Mouse (Mus musculus) cortical plate, adult 2 months (tissue): ENCODE measurements at regions not wholly inside any gene's neighbourhood (a gene's known extent, or its start where the extent isn't known, plus 50 kb on each side); places are given as distances from the start of the nearest gene placed in this dataset.

Experiments
- H3K27ac ChIP-seq: fragments of 200-500 bp; 2 replicates; pipeline ENCODE4 v1.5.1; 2012; ENCODE audit warnings: low read length, control low read depth, inconsistent platforms; ENCODE audit not compliant: insufficient read depth
- H3K4me1 ChIP-seq: fragments of 200-500 bp; 2 replicates; pipeline ENCODE4 v1.6.1; 2011; ENCODE audit warnings: low read length; ENCODE audit not compliant: control insufficient read depth, insufficient read depth
- H3K4me3 ChIP-seq: fragments of 200-500 bp; 2 replicates; pipeline ENCODE4 v1.5.1; 2011; ENCODE audit warnings: mild to moderate bottlenecking, low read length, control low read depth; ENCODE audit not compliant: insufficient read depth
- CTCF ChIP-seq: fragments of 200-500 bp; IDR thresholded peaks from 2 replicates; pipeline ENCODE4 v1.5.1; 2011; ENCODE audit warnings: mild to moderate bottlenecking, control low read depth, low read length; ENCODE audit not compliant: insufficient read depth; ENCODE audit errors: extremely low read depth
- POLR2A ChIP-seq: fragments of 200-500 bp; IDR thresholded peaks from 2 replicates; pipeline ENCODE4 v1.6.1; 2011; ENCODE audit warnings: mild to moderate bottlenecking, low read length, control low read depth; ENCODE audit not compliant: insufficient read depth; ENCODE audit errors: extremely low read depth

DNA sequence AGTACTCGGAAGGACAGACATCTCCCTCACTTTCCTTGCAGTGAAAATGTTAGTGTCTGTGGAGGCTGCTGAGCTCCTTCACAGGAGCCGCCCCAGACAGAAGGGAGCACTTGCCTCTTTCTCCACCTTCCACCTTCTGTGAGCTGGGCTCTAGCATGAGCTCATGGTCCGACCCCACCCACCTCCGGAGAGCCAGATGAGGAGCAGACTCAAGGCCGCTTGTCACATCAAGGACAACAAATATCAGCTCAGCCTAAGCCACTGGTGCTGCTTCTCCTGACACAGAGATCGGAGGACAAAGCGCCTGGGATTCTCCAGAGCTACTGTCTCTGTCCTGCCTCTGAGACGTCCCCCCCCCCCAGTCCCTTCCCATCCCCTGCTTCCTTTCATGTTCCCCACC, 146.9 kb upstream of the Lhx5 start:
- H3K27ac ChIP-seq, result no peak overlapping the region
- TF ChIP-seq POLR2A, result no peak
- TF ChIP-seq CTCF, result no peak
- H3K4me3 ChIP-seq, result no peak overlapping the region
- no peaks in the 10 kb centered on the region for H3K4me1 ChIP-seq

DNA sequence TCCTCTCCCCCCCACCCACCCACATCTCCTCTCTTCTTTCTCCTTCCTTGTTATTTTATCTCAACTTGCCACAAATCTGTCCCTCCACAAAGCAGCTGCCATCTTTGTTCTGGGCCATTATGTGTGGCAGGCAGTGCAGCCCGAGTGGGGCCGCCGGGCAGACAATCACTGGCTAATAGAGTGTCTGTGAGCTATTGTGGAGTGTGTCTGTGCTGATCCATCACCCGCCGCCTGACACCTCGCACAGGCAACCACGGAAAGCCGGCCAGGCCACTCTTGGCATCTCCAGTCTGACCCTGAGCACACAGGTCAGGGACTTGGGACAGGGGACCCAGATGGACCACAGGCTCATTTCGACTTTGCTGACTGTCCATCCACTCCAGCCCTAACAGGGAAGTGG, 146.5 kb upstream of the Lhx5 start:
- no peaks in the 10 kb centered on the region for H3K4me1 ChIP-seq
- no peak overlapping the region for H3K4me3 ChIP-seq
- TF ChIP-seq CTCF, result no peak
- TF ChIP-seq POLR2A, result no peak
- H3K27ac ChIP-seq, result no peak overlapping the region

DNA sequence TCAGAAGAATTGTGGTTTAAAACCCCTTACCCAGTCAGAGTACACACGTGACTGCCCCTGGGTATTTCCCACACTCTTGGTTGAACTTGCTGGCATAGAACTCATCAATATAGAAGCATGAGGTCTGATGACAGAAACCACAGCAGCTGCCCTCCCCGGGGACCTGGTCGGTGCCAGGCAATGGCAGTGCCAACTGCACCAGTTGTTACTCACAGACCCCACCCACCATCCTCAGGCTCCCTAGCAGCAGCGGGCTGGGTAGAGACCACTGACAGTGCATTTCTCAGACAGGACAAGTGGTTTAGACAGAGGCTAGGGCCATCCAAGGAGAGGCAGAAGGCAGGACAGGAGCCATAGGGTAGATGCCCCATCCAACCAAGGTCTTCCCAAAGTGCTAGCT, 144.7 kb upstream of the Lhx5 start:
- no peak for TF ChIP-seq CTCF
- no peak for TF ChIP-seq POLR2A
- no peak overlapping the region for H3K27ac ChIP-seq
- no peak overlapping the region for H3K4me3 ChIP-seq
- H3K4me1 ChIP-seq, result no peaks in the 10 kb centered on the region

DNA sequence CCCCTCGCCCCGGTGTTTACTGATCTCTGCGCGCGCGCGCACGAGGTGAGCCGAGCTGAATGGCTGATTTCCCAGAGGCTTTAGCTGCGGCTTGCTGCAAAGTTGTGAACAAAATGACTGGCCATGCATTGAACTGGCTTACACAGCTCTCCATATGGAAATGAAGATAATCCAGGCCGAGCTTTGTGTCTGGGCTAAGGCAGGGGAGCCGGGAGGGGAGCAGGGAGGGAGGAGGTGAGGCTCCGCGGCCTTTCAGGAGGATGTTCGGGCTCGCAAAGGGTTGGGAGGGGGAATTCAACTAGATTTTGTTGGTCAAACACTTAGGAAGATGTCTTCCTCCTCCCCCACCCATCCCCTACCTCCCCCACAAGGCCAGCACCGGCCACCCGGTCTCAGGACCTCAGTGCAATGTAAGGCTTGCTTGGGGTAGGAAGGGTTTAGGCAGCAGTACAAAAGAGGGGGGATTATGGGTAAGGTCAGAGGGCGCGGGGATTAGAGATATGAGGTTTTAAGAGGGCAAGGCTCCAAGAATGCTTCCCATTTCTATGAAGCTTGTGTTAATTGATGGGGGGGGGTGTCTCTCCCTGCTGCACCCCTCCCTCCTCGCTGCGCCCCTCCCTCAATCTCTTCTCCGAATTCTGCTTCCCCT, 143.3 kb upstream of the Lhx5 start:
- no peaks in the 10 kb centered on the region for H3K4me1 ChIP-seq
- TF ChIP-seq CTCF, result no peak
- H3K4me3 ChIP-seq, result no peak overlapping the region
- H3K27ac ChIP-seq, result no peak overlapping the region

DNA sequence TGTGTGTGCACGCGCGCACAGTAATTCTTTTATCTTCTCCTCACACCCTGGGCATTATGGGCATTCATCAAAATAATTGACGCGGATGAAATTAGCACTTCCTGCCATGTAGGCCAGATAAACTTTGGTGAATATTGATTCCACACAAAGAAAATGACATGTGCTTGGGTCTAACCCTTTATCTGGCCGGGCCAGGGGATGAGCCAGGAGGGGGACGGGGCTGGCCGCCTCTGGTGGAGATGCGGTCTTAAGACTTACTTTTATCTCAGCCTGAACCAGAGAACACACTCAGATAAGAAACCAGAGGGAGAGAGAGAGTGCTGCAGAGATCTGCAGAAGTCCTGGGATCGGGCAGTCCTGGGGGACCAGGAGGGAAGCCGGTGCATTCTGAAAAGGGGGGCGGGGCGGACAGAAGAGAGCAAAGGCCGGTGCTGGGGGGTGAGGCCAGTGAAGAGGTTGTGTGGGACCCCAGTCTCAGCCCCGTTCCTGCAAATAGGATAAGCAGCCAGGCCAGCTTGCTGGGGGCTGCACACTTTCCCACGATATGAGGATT, 136.9 kb upstream of the Lhx5 start:
- no peak overlapping the region for H3K27ac ChIP-seq

DNA sequence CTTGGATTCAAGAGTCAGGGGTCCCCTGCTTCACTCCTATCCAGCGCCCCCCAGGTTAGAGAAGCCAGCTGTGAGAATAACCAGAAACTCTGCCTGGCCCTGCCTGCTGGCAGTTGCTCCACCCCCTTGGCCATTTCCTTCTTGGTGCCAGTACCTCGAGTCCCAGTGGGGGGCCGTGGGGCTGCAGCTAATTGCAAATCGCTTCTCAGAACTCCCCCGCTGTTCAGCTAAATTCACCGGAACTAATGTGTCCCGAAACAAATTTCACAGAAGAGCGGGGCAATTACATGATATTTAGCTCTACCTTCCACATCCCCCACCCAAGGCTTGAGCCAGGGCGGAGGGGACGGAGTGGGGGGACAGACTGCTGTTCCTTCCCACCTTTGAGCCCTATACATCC, 134.3 kb upstream of the Lhx5 start:
- 0 out of 2 replicates have a peak, but pooled peaks cover 1% of the 10 kb centered on the region for H3K4me1 ChIP-seq
- H3K4me3 ChIP-seq, result no peak overlapping the region
- no peak for TF ChIP-seq CTCF
- no peak for TF ChIP-seq POLR2A
- no peak overlapping the region for H3K27ac ChIP-seq

More for the DNA sequence above, 136.9 kb upstream of the Lhx5 start:
- H3K4me3 ChIP-seq, result no peak overlapping the region
- H3K4me1 ChIP-seq, result no peaks in the 10 kb centered on the region
- TF ChIP-seq CTCF (no peak), POLR2A (no peak)

DNA sequence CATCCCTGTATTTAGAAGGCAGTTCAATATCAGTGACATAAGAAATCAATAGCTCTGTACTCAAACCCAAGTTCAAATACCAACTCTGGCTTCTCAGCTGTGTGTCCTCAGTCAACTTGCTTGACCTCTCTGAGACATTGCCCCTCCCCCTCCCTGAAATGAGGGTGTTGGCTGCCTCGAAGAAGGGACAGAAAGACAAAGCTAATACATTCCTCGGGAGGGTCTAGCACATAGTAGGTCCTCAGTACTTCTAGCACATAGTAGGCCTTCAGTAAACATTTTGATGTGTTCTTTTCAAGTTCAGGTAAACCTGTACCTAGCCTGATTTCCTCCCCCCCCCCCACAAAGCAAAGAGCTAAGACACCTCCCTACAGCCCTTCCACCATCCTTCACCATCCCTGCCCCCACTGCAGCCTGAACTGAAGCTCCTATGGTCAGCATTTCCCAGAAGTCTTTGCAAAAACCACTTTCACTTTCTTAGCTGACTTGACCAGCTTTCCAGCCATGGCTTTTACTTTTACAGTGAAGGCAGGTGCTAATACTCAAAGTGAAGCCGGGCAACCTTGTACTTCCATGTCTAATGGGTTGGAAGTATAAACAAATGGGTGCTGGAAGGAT, 133.7 kb upstream of the Lhx5 start:
- Histone ChIP-seq H3K27ac (no peak overlapping the region), H3K4me3 (no peak overlapping the region), H3K4me1 (0 out of 2 replicates have a peak, but pooled peaks cover 1% of the 10 kb centered on the region)
- TF ChIP-seq POLR2A (no peak), CTCF (no peak)

DNA sequence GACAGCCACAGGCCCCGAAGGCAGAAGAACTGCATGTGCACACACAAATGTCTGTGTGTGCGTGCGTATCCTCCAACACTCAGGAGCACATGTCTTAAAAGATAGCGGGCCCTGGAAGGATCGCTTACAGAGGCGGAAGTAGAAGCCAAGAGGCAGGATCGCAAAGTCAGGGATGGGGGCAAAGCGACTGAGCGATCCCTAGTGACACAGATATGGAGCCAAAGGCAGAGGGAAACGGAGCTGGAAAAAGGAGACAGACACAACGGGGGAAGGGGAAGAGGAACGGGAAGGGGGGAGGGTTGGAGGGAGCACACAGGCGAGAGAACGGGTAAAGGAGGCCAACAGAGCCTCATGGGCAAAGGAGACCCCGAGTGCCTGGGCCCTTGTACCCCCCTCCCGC, 129.8 kb upstream of the Lhx5 start:
- Histone ChIP-seq H3K4me3 (0 out of 2 replicates have a peak overlapping the region, but pooled peaks have one; percentile 4), H3K27ac (no peak overlapping the region), H3K4me1 (0 out of 2 replicates have a peak, but pooled peaks cover 1% of the 10 kb centered on the region)
- no peak for TF ChIP-seq POLR2A
- no peak for TF ChIP-seq CTCF

DNA sequence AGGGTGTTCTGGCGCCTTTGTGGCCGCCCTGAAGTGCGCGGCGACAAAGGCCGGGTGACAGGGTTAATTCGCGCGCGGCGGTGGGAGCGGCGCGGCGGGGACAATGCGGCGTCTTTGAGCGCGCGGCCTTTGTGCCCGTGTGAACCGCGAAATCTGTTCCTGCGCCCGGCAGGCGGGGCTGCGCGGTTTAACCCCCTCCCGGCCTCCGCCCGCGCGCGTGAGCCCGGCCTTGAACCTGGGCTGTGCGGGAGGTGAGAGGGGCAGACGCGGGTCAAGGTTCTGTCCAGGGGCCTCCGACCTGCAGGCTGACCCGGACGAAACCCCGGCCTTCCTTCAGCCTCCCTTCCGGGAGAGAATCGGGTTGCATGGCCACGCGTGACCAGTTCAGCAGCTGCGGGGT, 129.2 kb upstream of the Lhx5 start:
- H3K4me3 ChIP-seq, result no peak overlapping the region
- no peak overlapping the region for H3K27ac ChIP-seq
- H3K4me1 ChIP-seq, result 0 out of 2 replicates have a peak, but pooled peaks cover 1% of the 10 kb centered on the region
- TF ChIP-seq CTCF (no peak), POLR2A (no peak)

DNA sequence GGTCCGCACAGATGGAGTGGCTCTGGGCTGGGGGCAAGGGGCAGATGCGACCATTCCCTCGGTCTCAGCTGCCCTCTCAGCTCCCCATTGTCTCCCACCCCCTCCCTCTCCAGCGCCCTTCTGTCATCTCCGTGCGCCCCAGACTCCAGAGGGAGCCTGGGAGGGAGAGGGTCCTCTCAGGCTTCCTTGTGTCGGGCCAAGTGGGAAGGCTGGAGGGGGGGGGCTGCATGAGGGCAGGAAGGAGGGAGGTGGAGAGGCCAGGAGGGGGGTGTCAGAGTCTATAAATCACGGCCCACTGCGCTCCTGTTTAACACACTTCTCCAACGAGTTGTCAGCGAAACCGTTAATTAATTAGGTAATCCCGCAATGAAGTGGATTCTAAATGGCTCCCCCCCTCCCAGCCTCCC, 127.2 kb upstream of the Lhx5 start:
- TF ChIP-seq CTCF (no peak), POLR2A (no peak)
- Histone ChIP-seq H3K4me1 (0 out of 2 replicates have a peak, but pooled peaks cover 1% of the 10 kb centered on the region), H3K4me3 (no peak overlapping the region), H3K27ac (no peak overlapping the region)
